Mouse (Mus musculus) midbrain, embryonic 14.5 days (tissue): ENCODE data around the gene Ppp1r18. TPM values are rescaled to one million over a fixed set of nuclear protein-coding genes. Genes with fewer than 3 reads are reported as not detected.
"Not testable (repeated sequence)": the region's sequence is repeated elsewhere in the genome, so short reads cannot be mapped to it uniquely, and the experiment has no call there.

ENCODE experiments used
- ATAC-seq: fragments of 200-750 bp; cut with Nextera tagmentation; 2 replicates; pipeline ENCODE4 v1.8.0; 2017; ENCODE audit warnings: moderate number of reproducible peaks, moderate library complexity; ENCODE audit not compliant: low FRiP score, low TSS enrichment
- DNase-seq: peaks from one replicate; pipeline ENCODE4 v3.0.0-alpha.2; 2015
- H3K27ac ChIP-seq: fragments of 300-500 bp; sonication (generic); replicated peaks from 2 replicates; pipeline ENCODE4 v1.5.1; 2014; ENCODE audit warnings: mild to moderate bottlenecking, low read depth, low read length, moderate library complexity
- H3K27me3 ChIP-seq: fragments of 300-500 bp; sonication (generic); 2 replicates; pipeline ENCODE4 v1.6.1; 2014; ENCODE audit warnings: low read length, control low read depth, mixed read lengths; ENCODE audit not compliant: control insufficient read depth, insufficient read depth
- H3K36me3 ChIP-seq: fragments of 300-500 bp; sonication (generic); 2 replicates; pipeline ENCODE4 v1.6.1; 2014; ENCODE audit warnings: low read length, control low read depth; ENCODE audit not compliant: control insufficient read depth, insufficient read depth
- H3K4me1 ChIP-seq: fragments of 300-500 bp; sonication (generic); 2 replicates; pipeline ENCODE4 v1.6.1; 2014; ENCODE audit warnings: mild to moderate bottlenecking, antibody characterized with exemption, low read length, control low read depth; ENCODE audit not compliant: control insufficient read depth, insufficient read depth
- H3K4me2 ChIP-seq: fragments of 300-500 bp; sonication (generic); 2 replicates; pipeline ENCODE4 v1.6.1; 2014; ENCODE audit warnings: mild to moderate bottlenecking, low read length, moderate library complexity
- H3K4me3 ChIP-seq: fragments of 300-500 bp; sonication (generic); replicated peaks from 2 replicates; pipeline ENCODE4 v1.5.1; 2014; ENCODE audit warnings: low read depth, low read length
- H3K9ac ChIP-seq: fragments of 300-500 bp; sonication (generic); replicated peaks from 2 replicates; pipeline ENCODE4 v1.6.1; 2014; ENCODE audit warnings: mild to moderate bottlenecking, low read length, moderate library complexity
- H3K9me3 ChIP-seq: fragments of 300-500 bp; sonication (generic); 2 replicates; pipeline ENCODE4 v1.6.1; 2016; ENCODE audit warnings: low read length, control low read depth, mixed read lengths; ENCODE audit not compliant: control insufficient read depth
- WGBS: fragments of 180-500 bp; shearing (Covaris S2); extraction: QIAGEN DNeasy Blood & Tissue Kit; methylation state at CpG from one replicate; pipeline ENCODE4 v1.1.7; 2014; 5-methylcytosine and 5-hydroxymethylcytosine counted together
- polyA plus RNA-seq: library from polyadenylated mRNA; unstranded; fragments of >200 nt; fragmentation: Nextera tagmentation; extraction: Ambion mirVana; gene quantifications from 2 replicates; pipeline ENCODE4 v1.2.1, GENCODE M21; 2014

Ppp1r18 gene
- polyA plus RNA-seq, 1 experiment from 2014 or later = 21.0 TPM

DNA sequence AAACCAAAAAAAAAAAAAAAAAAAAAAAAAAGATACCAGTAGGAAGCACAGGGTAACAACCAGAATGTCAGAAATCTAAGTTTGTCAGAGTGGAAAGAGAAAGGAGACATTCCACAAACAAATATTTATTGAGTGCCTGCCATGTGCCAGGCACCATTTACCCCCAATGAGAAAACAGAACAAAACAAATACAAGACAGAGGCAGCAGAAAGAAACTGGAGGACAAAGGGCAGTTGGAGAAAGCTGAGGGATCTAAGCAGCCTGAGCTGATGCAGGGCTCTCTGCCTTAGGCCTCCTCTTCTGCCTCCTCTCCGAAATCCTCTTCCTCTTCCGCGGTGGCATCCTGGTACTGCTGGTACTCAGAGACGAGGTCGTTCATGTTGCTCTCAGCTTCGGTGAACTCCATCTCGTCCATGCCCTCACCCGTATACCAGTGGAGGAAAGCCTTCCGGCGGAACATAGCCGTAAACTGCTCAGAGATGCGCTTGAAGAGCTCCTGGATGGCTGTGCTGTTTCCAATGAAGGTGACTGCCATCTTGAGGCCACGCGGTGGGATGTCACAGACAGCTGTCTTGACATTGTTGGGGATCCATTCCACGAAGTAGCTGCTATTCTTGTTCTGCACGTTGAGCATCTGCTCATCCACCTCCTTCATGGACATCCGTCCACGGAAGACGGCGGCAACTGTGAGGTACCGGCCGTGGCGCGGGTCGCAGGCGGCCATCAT is 30.5 kb upstream of the Ppp1r18 start:
- peak overlapping the region; percentile 14; the same call in 1 of the 2 replicates for H3K27ac ChIP-seq
- H3K9me3 ChIP-seq = no peaks in the 10 kb centered on the region
- peaks cover 30% of the 10 kb centered on the region for H3K4me1 ChIP-seq
- no peak for ATAC-seq
- peak overlapping the region; percentile 64 for H3K4me3 ChIP-seq
- DNase-seq = peak; percentile 47
- H3K36me3 ChIP-seq = peaks cover 63% of the 10 kb centered on the region
- H3K27me3 ChIP-seq = no peaks in the 10 kb centered on the region
- H3K4me2 ChIP-seq = peak overlapping the region; percentile 82
- H3K9ac ChIP-seq = peak overlapping the region; percentile 34
- WGBS = 76% methylated on average over 26 of the region's 26 CpGs

DNA sequence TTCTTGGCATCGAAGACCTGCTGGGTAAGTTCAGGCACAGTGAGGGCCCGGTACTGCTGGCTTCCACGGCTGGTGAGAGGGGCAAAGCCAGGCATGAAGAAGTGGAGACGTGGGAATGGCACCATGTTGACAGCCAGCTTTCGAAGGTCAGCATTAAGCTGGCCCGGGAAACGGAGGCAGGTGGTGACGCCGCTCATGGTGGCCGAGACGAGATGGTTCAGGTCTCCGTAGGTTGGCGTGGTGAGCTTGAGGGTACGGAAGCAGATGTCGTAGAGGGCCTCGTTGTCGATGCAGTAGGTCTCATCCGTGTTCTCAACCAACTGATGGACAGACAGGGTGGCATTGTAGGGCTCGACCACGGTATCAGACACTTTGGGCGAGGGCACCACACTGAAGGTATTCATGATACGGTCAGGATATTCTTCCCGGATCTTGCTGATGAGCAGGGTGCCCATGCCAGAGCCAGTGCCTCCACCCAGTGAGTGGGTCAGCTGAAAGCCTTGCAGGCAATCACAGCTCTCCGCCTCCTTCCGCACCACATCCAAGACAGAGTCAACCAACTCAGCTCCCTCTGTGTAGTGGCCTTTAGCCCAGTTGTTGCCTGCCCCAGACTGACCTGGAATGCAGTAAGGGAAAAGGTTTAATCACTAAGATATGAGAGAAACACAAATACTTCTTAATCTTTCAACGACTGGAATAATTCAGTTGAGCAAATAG is 29.8 kb upstream of the Ppp1r18 start:
- peaks cover 60% of the 10 kb centered on the region for H3K36me3 ChIP-seq
- no peak overlapping the region for H3K27ac ChIP-seq
- WGBS = 74% methylated on average over 26 of the region's 26 CpGs
- H3K4me1 ChIP-seq = peaks cover 28% of the 10 kb centered on the region
- ATAC-seq = no peak
- peak overlapping the region; percentile 82 for H3K4me2 ChIP-seq
- DNase-seq = no peak
- H3K27me3 ChIP-seq = no peaks in the 10 kb centered on the region
- H3K4me3 ChIP-seq = peak overlapping the region; percentile 64
- peak overlapping the region; percentile 97; the same call in 1 of the 2 replicates for H3K9ac ChIP-seq
- H3K9me3 ChIP-seq = no peaks in the 10 kb centered on the region

DNA sequence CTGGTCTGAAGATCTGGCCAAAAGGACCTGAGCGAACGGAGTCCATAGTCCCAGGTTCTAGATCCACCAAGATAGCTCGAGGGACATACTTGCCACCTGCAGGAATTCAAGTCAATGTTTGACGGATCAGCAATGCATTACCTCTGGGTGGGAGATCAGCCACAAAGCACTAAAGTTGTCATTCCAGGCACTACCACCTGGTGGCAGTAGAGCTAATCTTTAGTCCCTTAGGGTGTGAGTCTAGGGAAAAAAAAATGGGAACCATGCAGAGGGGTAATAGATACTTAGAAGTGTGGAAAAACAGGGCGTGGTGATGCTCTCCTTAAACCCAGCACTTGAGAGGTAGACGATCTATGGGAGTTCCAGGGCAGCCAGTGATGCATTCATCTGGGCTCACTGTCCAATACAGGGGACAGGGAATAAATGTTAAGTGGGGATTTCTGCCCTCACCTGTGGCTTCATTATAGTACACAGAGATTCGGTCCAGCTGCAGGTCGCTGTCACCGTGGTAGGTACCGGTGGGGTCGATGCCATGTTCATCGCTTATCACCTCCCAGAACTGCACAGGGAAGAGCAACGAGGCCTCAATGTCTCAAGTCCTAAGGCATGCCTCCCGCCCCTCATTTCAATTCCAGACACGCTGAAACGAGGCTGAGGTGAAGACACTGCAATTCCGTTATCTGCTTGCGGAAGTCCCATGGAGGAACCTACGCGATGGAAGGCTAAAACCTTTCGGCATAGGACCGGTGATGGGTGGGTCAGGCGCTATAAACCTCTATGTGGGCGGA is 29.0 kb upstream of the Ppp1r18 start:
- WGBS = 8% methylated on average over 24 of the region's 24 CpGs
- peak overlapping the region; percentile 97 for H3K9ac ChIP-seq
- H3K27ac ChIP-seq = peak overlapping the region; percentile 95
- no peaks in the 10 kb centered on the region for H3K27me3 ChIP-seq
- H3K4me3 ChIP-seq = peak overlapping the region; percentile 64
- H3K36me3 ChIP-seq = peaks cover 54% of the 10 kb centered on the region
- peak; percentile 96 for DNase-seq
- ATAC-seq = no peak
- no peaks in the 10 kb centered on the region for H3K9me3 ChIP-seq
- H3K4me1 ChIP-seq = peaks cover 28% of the 10 kb centered on the region
- H3K4me2 ChIP-seq = peak overlapping the region; percentile 82

DNA sequence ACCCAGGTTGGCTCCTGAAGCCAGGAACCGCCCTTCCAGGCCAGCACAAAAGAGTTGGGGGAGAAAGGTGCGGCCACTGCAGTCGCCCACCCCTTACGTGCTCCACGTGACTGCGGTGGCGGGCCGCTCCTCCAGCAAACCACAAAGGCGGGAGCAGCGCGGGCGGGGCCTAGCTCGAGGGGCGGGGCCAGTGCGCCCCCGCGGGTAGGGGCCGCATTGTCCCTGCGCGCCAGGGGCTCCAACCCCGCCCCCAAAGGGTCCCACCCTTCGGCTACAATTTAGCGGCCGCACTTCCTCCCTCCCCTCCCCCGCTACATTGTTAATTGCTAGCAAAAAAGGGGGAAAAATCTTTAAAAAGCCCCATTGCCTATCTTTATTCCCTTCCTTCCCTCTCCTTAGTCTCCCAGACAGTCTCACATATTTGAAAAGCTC is 28.4 kb upstream of the Ppp1r18 start:
- H3K27me3 ChIP-seq = no peaks in the 10 kb centered on the region
- no peaks in the 10 kb centered on the region for H3K9me3 ChIP-seq
- peaks cover 30% of the 10 kb centered on the region for H3K4me1 ChIP-seq
- WGBS = under 1% methylated on average over 24 of the region's 25 CpGs
- DNase-seq (peak; percentile 95), ATAC-seq (peak; percentile 46)
- peaks cover 48% of the 10 kb centered on the region for H3K36me3 ChIP-seq
- H3K4me2 ChIP-seq = peak overlapping the region; percentile 82
- peak overlapping the region; percentile 95 for H3K27ac ChIP-seq
- peak overlapping the region; percentile 64 for H3K4me3 ChIP-seq
- peak overlapping the region; percentile 97 for H3K9ac ChIP-seq

DNA sequence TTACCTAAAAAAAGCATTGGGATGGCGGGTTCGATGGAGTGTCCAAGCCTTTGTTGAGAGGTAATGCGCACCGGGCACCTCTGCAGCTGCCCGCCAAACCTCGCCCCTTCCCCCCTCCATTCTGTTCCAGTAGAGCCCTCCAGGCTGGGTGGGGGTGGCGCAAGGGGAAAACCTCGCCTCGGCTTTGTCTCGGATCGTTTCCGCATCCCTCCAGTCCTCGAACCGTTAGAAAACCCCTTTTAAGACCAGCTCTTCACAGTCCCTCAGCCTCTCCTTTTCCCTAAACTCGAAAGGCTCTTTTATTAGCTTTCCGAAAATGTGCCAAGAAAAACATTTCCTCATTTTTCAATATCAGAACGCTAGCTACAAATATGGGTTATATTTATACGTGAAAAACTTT is 27.9 kb upstream of the Ppp1r18 start:
- Histone ChIP-seq H3K4me1 (peaks cover 35% of the 10 kb centered on the region), H3K4me3 (peak overlapping the region; percentile 64), H3K4me2 (peak overlapping the region; percentile 82), H3K27me3 (no peaks in the 10 kb centered on the region), H3K27ac (peak overlapping the region; percentile 95), H3K36me3 (peaks cover 43% of the 10 kb centered on the region), H3K9me3 (no peaks in the 10 kb centered on the region), H3K9ac (peak overlapping the region; percentile 97)
- WGBS = 1% methylated on average over 18 of the region's 18 CpGs
- no peak; the same call in 1 of the 2 replicates for ATAC-seq
- peak; percentile 78 for DNase-seq

DNA sequence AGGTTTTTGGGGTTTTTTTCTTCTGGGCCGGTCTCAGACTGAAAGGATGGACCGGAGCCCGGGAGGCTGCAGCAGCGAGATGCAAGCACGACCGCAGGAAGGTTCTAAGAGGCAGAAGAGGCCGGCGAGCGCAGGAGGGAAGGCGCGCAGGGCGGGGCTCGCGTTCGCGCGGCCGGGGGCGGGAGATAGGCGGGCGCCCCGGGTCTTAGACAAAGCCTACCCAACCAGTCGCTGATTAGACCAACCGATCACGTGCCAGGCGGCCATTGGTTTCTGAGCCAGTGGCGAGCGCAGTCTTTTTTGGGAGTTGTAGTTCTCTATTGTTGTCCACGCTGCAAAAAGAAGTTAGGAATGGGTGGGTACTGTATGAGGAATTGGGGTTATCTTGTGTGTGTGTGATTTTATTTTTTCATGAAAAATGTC is 27.3 kb upstream of the Ppp1r18 start, which contains the start of gene Tubb5:
TSS of gene Tubb5 (minus strand) at position 185 of the 423 bp plus-strand sequence.
- peak within 1 kb of the TSS; percentile 82 for H3K4me2 ChIP-seq
- peak within 1 kb of the TSS; percentile 95 for H3K27ac ChIP-seq
- H3K9ac ChIP-seq = peak within 1 kb of the TSS; percentile 97
- H3K4me3 ChIP-seq = peak within 1 kb of the TSS; percentile 64
- peaks cover 37% of the 10 kb centered on the region for H3K4me1 ChIP-seq
- DNase-seq (peak; percentile 99), ATAC-seq (peak; percentile 82)
- peaks cover 37% of the 10 kb centered on the region for H3K36me3 ChIP-seq
- under 1% methylated on average over 29 of the region's 29 CpGs for WGBS
- no peaks in the 10 kb centered on the region for H3K27me3 ChIP-seq
- no peaks in the 10 kb centered on the region for H3K9me3 ChIP-seq

DNA sequence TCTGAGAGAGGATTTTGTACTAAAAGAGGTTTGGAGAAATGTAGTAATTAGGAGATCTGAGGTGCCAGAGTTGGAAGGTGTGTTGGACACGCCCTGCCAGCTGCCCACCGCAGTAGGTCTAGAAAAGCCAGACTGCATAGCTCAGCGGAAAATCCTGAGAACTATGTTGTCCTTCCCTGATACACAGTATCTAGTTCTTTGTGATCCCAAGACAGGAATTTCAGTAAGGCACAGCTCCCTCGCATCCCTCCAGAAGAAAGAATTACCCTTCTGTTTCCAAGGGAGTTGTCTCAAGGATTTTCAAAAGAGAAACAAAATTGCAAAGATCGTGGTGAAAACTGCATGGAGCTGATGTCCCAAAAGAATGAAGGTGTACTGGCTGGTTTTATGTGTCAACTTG is 26.8 kb upstream of the Ppp1r18 start:
- no peaks in the 10 kb centered on the region for H3K9me3 ChIP-seq
- no peaks in the 10 kb centered on the region for H3K27me3 ChIP-seq
- H3K36me3 ChIP-seq = peaks cover 33% of the 10 kb centered on the region
- H3K4me3 ChIP-seq = peak overlapping the region; percentile 64
- ATAC-seq (no peak), DNase-seq (no peak)
- peak overlapping the region; percentile 86 for H3K27ac ChIP-seq
- H3K4me1 ChIP-seq = peaks cover 37% of the 10 kb centered on the region
- 3% methylated on average over 5 of the region's 5 CpGs for WGBS
- H3K9ac ChIP-seq = peak overlapping the region; percentile 65
- peak overlapping the region; percentile 74 for H3K4me2 ChIP-seq

DNA sequence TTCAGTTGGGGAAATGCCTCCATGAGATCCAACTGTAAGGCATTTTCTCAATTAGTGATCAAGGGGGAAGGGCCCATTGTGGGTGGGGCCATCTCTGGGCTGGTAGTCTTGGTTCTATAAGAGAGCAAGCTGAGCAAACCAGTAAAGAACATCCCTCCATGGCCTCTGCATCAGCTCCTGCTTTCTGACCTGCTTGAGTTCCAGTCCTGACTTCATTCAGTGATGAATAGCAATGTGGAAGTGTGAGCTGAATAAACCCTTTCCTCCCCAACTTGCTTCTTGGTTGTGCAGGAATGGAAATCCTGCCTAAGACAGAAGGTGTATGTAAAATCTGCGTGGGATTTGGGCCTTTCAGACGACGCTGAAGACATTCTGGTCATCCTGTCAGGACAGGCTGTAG is 26.4 kb upstream of the Ppp1r18 start:
- Histone ChIP-seq H3K9ac (peak overlapping the region; percentile 65; the same call in 1 of the 2 replicates), H3K4me1 (peaks cover 32% of the 10 kb centered on the region), H3K27ac (peak overlapping the region; percentile 86), H3K4me3 (peak overlapping the region; percentile 64), H3K36me3 (peaks cover 28% of the 10 kb centered on the region), H3K4me2 (peak overlapping the region; percentile 74)
- WGBS = 52% methylated on average over 3 of the region's 3 CpGs
- ATAC-seq, H3K27me3 ChIP-seq, DNase-seq, H3K9me3 ChIP-seq: not testable (repeated sequence)
